Mouse (Mus musculus): ENCODE results near the gene Clca4a. TPM values are rescaled to one million over a fixed set of nuclear protein-coding genes. Genes with fewer than 3 reads are reported as not detected.

The Clca4a gene
- not detected in 2 replicates for polyA plus RNA-seq (2016; fragmentation: Nextera tagmentation; extraction: Ambion mirVana)

DNA sequence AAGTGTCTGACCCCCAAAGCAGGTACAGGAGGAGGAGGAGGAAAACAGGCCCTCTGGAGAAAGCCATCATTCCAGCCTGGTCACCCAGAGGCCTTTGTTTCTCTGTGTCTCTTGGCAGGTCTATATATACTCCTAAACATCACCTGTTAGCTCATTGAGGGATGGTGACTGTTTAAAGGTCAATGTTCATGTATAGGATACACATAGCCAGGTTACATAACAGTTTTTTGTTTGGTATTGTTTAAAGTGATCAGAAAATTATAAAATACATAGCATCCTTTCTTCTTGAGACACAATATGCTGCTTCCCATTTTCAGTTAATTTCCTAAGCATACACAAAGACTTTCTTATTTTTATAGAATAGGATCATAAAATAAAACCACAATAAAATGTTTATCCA is at the start of gene Clca4a:
Gene Clca4a (minus strand): TSS at position 101 of the 400 bp plus-strand sequence.
- Histone ChIP-seq H3K27ac (no peak within 1 kb of the TSS), H3K4me3 (no peak within 1 kb of the TSS), H3K9me3 (replicated peaks) (no peaks in the 10 kb centered on the region), H3K36me3 (no peaks in the 10 kb centered on the region), H3K4me1 (no peaks in the 10 kb centered on the region), H3K27me3 (ENCODE audit: low read depth, poor library complexity, severe bottlenecking) (no peaks in the 10 kb centered on the region)
- no peak for DNase-seq (ENCODE audit: low spot score)

DNA sequence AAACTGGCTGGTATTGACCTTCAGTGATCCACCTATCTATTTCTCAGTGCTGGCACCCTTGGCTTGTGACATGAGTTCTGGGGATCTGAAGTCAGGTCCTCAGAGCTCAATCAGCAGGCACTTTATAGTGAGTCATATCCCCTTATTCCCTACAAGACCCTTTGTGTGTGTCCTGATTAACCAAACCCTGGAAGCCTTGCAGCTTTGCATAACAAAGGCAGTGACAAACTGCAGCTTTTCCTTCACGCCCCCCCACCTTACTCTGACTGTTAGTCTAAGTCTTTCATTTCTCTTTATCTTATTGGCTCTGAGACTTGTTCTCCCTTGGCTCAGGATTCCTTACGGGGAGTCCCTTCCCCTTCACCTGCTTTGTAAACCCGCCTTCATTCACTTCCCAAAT is 43.0 kb upstream of the Clca4a start:
- Histone ChIP-seq H3K9me3 (replicated peaks) (no peaks in the 10 kb centered on the region), H3K4me3 (no peak overlapping the region), H3K36me3 (no peaks in the 10 kb centered on the region), H3K27me3 (ENCODE audit: low read depth, poor library complexity, severe bottlenecking) (no peaks in the 10 kb centered on the region), H3K4me1 (no peaks in the 10 kb centered on the region), H3K27ac (no peak overlapping the region)
- WGBS, result 66% methylated on average over 3 of the region's 3 CpGs
- DNase-seq (ENCODE audit: low spot score), result no peak

GRCm38 (mm10) chr3:145004422-145004821 is 29.6 kb upstream of the Clca4a start:
- Histone ChIP-seq H3K27ac (no peak overlapping the region), H3K4me1 (no peaks in the 10 kb centered on the region), H3K27me3 (ENCODE audit: low read depth, poor library complexity, severe bottlenecking) (no peaks in the 10 kb centered on the region), H3K36me3 (no peaks in the 10 kb centered on the region), H3K9me3 (replicated peaks) (no peaks in the 10 kb centered on the region), H3K4me3 (no peak overlapping the region)
- 39% methylated on average over 5 of the region's 5 CpGs for WGBS
- no peak for DNase-seq (ENCODE audit: low spot score)

DNA sequence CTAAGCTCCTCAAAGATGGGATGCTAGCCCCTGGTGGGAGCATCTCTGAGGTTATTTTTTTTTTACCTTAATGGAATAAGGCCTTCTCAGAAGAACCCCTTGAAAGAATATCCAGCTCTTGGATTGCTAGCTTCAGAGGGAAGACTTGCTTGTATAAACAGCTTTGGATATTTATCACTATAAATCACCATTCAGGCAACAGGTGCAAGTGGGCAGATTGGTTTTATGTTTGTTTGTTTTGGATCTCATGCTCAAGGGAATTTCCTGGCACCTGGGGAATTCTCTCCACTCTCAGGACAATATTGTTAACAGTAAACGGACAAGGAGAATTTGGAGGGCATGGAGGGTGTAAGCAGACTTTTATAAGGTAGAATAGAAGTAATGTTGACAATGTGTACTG is 26.1 kb upstream of the Clca4a start:
- H3K4me1 ChIP-seq, result no peaks in the 10 kb centered on the region
- H3K27ac ChIP-seq, result no peak overlapping the region
- no peak overlapping the region for H3K4me3 ChIP-seq
- H3K36me3 ChIP-seq, result no peaks in the 10 kb centered on the region
- H3K27me3 ChIP-seq (ENCODE audit: low read depth, poor library complexity, severe bottlenecking), result no peaks in the 10 kb centered on the region
- WGBS, result 67% methylated on average over 1 of the region's 1 CpGs
- no peaks in the 10 kb centered on the region for H3K9me3 ChIP-seq (replicated peaks)
- DNase-seq (ENCODE audit: low spot score), result no peak

DNA sequence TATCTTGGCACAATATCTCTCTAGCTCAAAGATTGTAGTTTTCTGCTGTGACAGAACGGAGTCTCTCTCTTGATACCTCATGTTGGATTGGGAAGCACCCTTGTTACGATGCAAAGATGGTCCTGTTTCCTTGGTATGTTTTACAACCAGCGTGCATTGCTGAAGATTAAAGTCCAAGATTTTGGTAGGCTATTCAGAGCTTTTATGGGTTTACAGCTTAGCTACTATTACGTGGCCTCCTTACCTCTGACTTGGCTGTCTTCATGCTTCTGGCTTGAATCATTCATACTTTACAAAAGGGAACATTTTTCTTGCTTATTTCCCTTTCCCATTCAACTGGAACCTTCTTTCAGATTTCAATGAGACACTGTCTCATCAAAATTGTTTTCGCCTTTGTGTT is 18.2 kb upstream of the Clca4a start:
- no peak for DNase-seq (ENCODE audit: low spot score)
- Histone ChIP-seq H3K9me3 (replicated peaks) (no peaks in the 10 kb centered on the region), H3K4me3 (no peak overlapping the region), H3K27me3 (ENCODE audit: low read depth, poor library complexity, severe bottlenecking) (no peaks in the 10 kb centered on the region), H3K36me3 (no peaks in the 10 kb centered on the region), H3K4me1 (no peaks in the 10 kb centered on the region), H3K27ac (no peak overlapping the region)
- 88% methylated on average over 5 of the region's 5 CpGs for WGBS

DNA sequence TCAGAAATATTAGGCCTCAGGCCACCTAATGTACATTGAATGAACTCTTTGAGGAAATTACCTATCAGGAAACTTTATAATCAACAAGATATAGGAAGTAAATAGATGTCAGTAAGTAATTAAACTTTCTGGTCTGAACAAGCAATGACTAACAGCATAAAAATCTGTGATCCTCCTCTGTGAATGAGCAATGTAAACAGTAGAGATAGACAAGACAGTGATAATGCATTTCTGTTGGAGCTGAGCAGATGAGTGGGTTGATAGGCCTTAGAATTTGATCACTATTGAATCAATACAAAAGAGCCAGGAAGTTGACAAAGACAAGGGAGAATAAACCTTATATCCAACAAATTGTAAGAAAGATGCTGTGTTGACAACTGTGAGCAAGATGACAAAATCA is 17.8 kb upstream of the Clca4a start:
- DNase-seq (ENCODE audit: low spot score), result no peak
- no peaks in the 10 kb centered on the region for H3K36me3 ChIP-seq
- no peak overlapping the region for H3K4me3 ChIP-seq
- no peaks in the 10 kb centered on the region for H3K4me1 ChIP-seq
- no peaks in the 10 kb centered on the region for H3K27me3 ChIP-seq (ENCODE audit: low read depth, poor library complexity, severe bottlenecking)
- H3K9me3 ChIP-seq (replicated peaks), result no peaks in the 10 kb centered on the region
- no peak overlapping the region for H3K27ac ChIP-seq

GRCm38 (mm10) chr3:144985890-144986289 is 11.0 kb upstream of the Clca4a start:
- H3K9me3 ChIP-seq (replicated peaks), result no peaks in the 10 kb centered on the region
- no peak overlapping the region for H3K4me3 ChIP-seq
- no peak for DNase-seq (ENCODE audit: low spot score)
- H3K27me3 ChIP-seq (ENCODE audit: low read depth, poor library complexity, severe bottlenecking), result no peaks in the 10 kb centered on the region
- 86% methylated on average over 5 of the region's 5 CpGs for WGBS
- no peaks in the 10 kb centered on the region for H3K4me1 ChIP-seq
- no peaks in the 10 kb centered on the region for H3K36me3 ChIP-seq
- no peak overlapping the region for H3K27ac ChIP-seq

- WGBS, result 88% methylated on average over 6 of the region's 6 CpGs
- H3K4me3 ChIP-seq, result no peak overlapping the region
- no peaks in the 10 kb centered on the region for H3K4me1 ChIP-seq
- H3K27me3 ChIP-seq (ENCODE audit: low read depth, poor library complexity, severe bottlenecking), result no peaks in the 10 kb centered on the region
- H3K36me3 ChIP-seq, result no peaks in the 10 kb centered on the region
- no peak overlapping the region for H3K27ac ChIP-seq
- no peaks in the 10 kb centered on the region for H3K9me3 ChIP-seq (replicated peaks)
- no peak for DNase-seq (ENCODE audit: low spot score)
Observed at GRCm38 (mm10) chr3:144980551-144980950, 5.7 kb upstream of the Clca4a start.

GRCm38 (mm10) chr3:144977631-144978030 is 2.8 kb upstream of the Clca4a start:
- Histone ChIP-seq H3K9me3 (replicated peaks) (no peaks in the 10 kb centered on the region), H3K4me1 (no peaks in the 10 kb centered on the region), H3K27ac (no peak overlapping the region), H3K36me3 (no peaks in the 10 kb centered on the region), H3K4me3 (no peak overlapping the region), H3K27me3 (ENCODE audit: low read depth, poor library complexity, severe bottlenecking) (no peaks in the 10 kb centered on the region)
- 54% methylated on average over 4 of the region's 4 CpGs for WGBS
- DNase-seq (ENCODE audit: low spot score), result no peak

- no peak for DNase-seq (ENCODE audit: low spot score)
- Histone ChIP-seq H3K4me1 (no peaks in the 10 kb centered on the region), H3K4me3 (no peak overlapping the region), H3K27me3 (ENCODE audit: low read depth, poor library complexity, severe bottlenecking) (no peaks in the 10 kb centered on the region), H3K9me3 (replicated peaks) (no peaks in the 10 kb centered on the region), H3K27ac (no peak overlapping the region), H3K36me3 (no peaks in the 10 kb centered on the region)
- WGBS, result 76% methylated on average over 1 of the region's 1 CpGs
Observed at GRCm38 (mm10) chr3:144976091-144976490, 1.2 kb upstream of the Clca4a start.

DNA sequence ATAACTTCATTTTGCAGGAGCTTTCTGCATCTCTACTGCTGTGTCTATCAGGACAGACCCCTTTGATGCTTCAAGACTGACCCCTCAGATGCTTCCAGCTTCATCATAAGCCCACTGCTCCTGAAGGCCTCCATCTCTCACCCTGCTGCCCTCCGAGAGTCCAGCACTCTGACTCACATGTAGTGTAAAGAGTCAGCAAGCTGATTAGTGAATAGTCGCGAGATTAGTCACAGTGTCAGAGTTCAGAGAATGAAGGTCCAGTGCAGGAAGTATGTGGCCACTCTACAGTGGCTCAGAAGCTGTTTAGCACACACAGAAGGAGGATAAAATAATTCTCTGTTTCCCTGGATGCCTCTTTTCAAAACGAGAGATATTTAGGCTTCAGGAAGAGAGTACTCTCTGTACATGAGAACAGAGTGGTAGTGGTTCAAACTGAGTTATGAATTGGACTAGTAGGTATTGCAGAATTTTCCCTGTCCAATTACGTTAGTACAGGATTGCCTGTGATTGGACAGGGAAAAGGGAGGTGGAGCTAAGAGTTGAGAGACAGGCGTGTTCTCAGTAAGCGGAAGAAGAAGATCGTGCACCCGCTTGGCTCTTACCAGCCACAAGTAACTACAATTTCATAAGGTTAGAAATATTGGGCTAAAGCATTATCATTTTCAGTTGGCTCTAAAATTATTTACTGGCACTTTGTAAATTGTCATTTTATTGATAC is 3.1 kb downstream of the Clca4a start:
- no peaks in the 10 kb centered on the region for H3K27me3 ChIP-seq (ENCODE audit: low read depth, poor library complexity, severe bottlenecking)
- WGBS, result 86% methylated on average over 9 of the region's 9 CpGs

DNA sequence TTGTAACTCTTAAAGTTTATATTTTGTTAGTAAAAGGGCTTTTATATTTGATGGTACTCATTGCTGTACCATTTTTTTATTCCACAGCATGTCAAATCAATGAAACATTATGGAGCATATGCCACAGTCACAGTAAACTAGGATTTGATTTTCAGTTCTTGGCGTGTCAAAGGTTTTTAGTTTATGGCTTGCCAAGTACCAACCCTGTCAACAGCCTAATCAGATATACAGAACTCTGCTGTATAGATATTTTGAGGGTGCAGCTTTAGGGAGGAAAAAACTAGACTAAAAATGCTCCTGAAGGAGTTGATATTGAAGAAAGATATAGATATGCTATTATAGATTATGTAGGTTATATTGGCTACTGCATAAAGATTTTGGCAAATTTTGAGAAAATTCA is 5.1 kb downstream of the Clca4a start:
- H3K36me3 ChIP-seq, result no peaks in the 10 kb centered on the region
- 96% methylated on average over 1 of the region's 1 CpGs for WGBS
- DNase-seq (ENCODE audit: low spot score), result no peak

More for the DNA sequence above, 3.1 kb downstream of the Clca4a start:
- Histone ChIP-seq H3K9me3 (replicated peaks) (no peaks in the 10 kb centered on the region), H3K4me3 (no peak overlapping the region), H3K36me3 (no peaks in the 10 kb centered on the region), H3K27ac (no peak overlapping the region), H3K4me1 (no peaks in the 10 kb centered on the region)
- DNase-seq (ENCODE audit: low spot score), result no peak

DNA sequence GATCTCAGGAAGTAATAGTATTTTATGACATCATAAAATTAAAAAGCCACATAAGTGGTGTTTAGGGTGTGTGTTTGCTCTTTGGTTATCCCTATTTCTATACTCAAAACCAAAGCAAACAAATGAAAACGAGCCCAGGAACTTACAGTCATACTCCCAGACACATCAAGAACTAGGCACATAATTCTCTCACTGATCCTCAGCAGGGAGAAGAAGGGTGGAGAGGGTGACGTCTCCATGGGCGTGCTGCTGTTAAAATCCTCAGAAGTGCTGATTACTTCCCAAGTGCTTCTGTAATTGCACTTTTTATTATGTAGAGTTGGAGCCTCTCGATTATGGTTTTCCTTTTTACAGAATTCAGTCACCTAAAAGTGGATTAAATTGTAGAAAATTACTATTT is 8.8 kb downstream of the Clca4a start:
- Histone ChIP-seq H3K27me3 (ENCODE audit: low read depth, poor library complexity, severe bottlenecking) (no peaks in the 10 kb centered on the region), H3K4me1 (no peaks in the 10 kb centered on the region), H3K36me3 (no peaks in the 10 kb centered on the region), H3K9me3 (replicated peaks) (no peaks in the 10 kb centered on the region), H3K4me3 (no peak overlapping the region), H3K27ac (no peak overlapping the region)
- 58% methylated on average over 4 of the region's 4 CpGs for WGBS
- DNase-seq (ENCODE audit: low spot score), result no peak

More for the DNA sequence above, 5.1 kb downstream of the Clca4a start:
- H3K9me3 ChIP-seq (replicated peaks), result no peaks in the 10 kb centered on the region
- no peaks in the 10 kb centered on the region for H3K27me3 ChIP-seq (ENCODE audit: low read depth, poor library complexity, severe bottlenecking)
- H3K4me3 ChIP-seq, result no peak overlapping the region
- H3K27ac ChIP-seq, result no peak overlapping the region
- H3K4me1 ChIP-seq, result no peaks in the 10 kb centered on the region

DNA sequence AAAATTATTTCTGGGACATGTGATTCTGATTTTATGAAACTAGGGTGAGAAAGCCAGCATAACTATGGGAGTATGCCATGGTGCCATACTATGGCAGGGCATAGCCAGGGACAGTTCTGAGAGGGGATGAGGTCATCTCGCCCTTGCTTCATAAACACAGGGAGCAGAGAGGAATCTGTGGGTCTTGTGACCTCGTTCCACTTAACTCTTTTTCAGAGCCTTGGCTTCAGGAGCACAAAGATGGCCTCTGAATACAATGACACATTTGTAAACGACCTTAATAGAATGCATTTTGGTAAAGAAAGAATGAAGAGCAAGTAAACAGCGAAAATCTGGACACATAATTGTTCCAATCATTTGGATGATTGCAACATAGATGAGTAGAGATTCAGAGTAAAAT is 24.0 kb downstream of the Clca4a start:
- Histone ChIP-seq H3K27ac (no peak overlapping the region), H3K27me3 (ENCODE audit: low read depth, poor library complexity, severe bottlenecking) (no peaks in the 10 kb centered on the region), H3K4me3 (no peak overlapping the region), H3K4me1 (peaks cover 4% of the 10 kb centered on the region; the same call in 1 of the 2 replicates), H3K36me3 (no peaks in the 10 kb centered on the region), H3K9me3 (replicated peaks) (no peaks in the 10 kb centered on the region)
- no peak for DNase-seq (ENCODE audit: low spot score)
- WGBS, result 80% methylated on average over 4 of the region's 4 CpGs
